Mouse (Mus musculus) cerebellum, adult 8-10 months (tissue): Measurements from ENCODE around the gene Tmem253.

ENCODE experiments used
- DNase-seq: peaks from one replicate; pipeline ENCODE4 v3.0.0; 2022

The Tmem253 gene

GRCm38 (mm10) chr14:52015445-52016100, at the start of gene Tmem253:
Gene Tmem253, plus strand, starts transcription at chr14:52015658.
- peak; percentile 38 for DNase-seq

DNA sequence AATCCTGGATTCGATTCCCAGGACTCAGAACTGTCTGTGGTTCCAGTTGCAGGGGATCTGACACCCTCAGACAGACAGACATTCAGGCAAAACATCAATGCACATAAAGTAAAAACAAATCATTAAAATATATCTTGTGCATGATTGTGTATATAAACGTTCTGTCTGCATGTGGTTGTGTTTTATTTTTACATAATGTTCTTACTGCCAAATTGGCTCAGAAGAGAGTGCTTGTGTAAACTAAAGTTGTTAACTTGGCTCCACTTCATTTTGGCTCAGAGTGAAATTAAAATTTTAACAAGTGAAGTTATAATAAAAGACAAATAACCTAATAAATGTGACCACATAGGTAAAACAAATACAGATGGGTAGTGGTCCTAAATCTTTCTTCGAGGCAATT, 48.1 kb upstream of the Tmem253 start:
- no peak for DNase-seq

DNA sequence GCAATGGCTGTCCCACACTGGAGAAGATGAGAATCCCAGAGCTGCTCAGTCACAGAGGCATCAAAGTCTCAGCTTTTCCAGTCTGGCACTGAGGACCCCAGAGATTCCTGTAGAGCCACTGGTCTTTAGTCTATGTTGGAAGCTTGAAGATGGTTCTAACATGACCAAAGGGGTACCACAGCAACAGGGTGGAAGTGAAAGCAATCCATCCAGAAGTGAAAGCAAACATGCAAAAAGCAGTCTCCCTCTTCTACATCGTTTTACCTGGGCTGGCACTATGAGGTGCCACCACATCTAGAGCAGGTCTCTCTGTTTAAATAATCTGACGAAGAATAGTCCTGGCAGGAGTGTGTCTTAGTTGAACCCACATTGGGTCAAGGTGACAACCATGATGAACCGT, 36.2 kb upstream of the Tmem253 start:
- no peak for DNase-seq

DNA sequence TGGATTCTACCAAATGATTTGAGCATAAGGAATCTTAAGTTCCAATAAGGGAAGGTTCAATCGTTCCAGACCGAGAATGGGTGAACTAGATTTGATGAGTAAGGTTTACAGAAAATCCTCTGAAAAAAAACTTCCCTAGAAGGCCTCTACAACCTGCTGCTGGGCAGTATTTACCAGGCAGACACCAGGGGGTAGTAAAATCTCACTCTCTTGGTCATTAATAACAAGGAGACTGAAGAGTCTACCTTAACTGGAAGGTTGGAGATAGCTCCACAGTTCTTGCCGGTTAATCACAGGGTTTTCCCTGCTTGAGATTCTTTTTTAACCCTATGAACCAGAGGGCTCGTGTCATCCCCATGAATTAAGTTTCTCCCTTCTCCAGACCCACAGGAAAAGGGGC, 32.2 kb upstream of the Tmem253 start:
- no peak for DNase-seq

GRCm38 (mm10) chr14:51983855-51984246, 31.6 kb upstream of the Tmem253 start:
- DNase-seq = no peak

DNA sequence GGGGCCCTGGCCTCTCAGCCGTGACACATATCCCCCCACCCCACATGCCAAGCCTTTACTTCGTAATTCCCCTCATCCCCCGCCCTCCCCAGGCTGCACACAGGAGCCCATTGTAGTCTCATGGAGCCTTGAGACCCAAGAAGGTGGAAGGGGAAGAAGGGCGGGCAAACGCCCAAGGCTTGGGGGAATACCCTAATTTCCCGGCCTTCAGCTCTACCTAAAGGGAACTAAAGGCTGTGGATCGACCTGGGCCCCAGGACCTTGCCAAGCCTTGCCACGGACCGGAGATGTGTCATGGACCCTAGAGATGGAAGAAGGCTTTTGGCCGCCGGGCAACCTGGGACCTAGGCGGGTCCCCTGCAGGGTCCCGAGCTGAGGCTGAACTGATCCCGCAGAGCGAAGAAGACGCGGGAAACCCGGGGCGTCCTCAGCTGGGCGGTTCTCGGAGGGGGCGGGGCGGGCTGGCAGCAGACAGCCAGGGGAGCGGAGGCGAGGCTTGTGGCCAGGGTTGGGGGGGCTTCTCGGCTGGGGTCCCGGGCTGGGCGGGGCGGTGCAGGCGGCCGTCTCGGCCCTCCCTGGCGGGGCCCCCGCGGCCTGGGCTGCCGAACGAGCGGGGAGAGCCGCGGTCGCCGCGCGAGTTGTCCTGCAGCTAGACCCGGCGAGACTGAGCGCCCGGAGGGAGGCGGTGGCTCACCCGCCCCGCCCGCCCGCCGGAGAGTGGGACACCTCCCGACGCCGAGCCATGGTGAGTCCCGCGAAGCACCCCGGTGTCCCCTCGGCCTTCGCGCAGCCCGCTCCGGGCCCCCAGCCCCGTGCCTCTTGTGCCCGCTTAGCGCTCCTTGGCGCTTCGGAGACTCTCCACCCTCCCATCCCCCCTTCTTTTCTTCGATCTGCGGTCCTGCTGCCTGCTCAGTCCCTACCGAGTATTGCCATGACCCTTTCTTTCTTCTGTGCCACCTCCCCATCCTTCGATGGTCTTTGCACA, 30.9 kb upstream of the Tmem253 start, which contains the start of gene Arhgef40:
Arhgef40 (plus strand) TSS at position 473 of the 985 bp plus-strand sequence.
- DNase-seq = peak; percentile 52

DNA sequence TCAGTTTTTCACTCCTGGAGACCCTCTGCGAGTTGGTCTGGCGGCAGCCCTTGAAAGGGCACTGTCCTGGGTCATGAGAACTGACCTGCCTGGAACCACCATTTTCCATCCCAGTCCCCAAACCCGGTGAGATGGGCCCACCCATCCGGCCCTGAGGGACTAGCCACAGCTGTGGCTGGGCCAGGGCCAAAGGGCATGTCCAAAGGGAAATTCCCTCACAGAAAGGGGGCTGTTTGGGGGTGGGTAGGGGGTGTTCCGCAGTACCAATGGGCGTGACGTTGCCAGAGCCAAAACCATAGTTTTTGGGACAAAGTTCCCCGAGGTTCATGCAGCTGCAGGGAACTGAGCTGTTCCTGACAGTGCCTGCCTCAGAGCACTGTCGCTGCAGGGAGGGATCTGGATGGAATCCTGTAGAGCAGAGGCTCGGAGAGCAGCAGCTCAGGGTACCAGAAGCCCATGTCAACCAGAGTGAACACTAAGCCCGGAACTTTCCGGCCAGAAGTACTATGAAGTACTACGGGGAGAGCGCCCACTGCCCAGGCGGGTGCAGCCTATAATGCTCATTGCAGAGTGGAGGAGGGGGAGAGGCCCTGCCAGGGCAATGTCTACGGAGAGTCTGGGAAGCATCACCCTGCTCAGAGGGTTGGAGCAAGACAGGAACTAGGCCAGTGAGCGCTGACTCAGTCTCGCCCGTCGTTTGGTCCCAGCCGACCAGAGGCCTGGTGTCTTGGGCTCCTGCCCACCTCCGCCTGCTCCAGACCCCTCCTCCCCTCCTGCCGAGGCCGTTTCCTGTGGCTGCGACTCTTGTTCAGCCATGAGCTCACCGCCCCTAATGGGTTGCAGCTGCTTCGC, 29.9 kb upstream of the Tmem253 start:
- DNase-seq = peak; percentile 57

GRCm38 (mm10) chr14:51986153-51986505, 29.3 kb upstream of the Tmem253 start:
- DNase-seq = no peak

DNA sequence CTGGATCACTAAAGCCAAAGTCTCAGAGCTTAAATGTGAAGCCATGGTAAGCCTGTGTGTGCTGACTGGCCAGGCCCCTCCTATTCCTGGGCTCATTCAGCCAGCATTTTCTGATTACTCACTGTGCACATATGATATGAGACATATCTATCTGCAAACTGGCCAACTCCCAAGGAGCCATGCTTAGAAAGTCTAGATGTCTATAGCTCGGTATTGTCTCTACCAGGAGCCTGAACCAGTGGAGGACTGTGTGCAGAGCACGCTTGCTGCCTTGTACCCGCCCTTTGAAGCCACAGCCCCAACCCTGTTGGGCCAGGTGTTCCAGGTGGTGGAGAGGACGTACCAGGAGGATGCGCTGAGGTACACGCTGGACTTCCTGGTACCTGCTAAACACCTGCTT, 28.3 kb upstream of the Tmem253 start:
- DNase-seq = no peak

DNA sequence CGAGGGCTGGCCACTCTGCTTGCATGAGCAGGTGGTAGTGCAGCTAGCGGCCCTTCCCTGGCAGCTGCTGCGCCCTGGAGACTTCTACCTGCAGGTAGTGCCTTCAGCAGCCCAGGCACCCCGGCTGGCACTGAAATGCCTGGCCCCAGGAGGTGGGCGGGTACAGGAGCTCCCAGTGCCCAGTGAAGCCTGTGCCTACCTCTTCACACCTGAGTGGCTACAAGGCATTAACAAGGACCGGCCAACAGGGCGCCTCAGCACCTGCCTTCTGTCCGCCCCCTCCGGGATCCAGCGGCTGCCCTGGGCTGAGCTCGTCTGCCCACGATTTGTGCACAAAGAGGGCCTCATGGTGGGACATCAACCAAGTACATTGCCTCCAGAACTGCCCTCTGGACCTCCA, 26.7 kb upstream of the Tmem253 start:
- no peak for DNase-seq

DNA sequence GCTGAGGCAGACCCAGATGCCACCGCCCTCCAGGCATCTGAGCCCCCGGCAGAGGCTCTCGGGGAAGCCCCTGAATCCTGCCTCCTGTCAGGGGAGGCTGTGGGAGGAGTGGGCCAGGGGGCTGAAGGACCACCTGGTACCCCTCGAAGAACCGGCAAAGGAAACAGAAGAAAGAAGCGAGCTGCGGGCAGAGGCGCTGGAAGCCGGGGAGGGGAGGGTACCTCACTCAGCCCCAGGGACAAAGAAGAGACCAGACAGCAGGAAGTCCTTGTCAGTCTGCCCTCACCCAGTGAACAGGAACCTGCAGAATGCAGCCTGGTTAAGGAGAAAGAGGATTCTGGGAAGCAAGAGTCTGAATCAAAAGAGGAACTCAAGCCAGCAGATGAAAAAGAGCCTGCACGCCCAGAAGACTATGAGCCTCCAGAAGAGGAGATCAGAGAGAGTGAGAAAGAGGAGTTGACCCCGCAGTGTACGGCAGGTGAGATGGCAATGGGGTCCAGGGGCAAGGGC, 25.9 kb upstream of the Tmem253 start:
- DNase-seq = no peak

GRCm38 (mm10) chr14:51994453-51994852, 21.0 kb upstream of the Tmem253 start:
- no peak for DNase-seq

DNA sequence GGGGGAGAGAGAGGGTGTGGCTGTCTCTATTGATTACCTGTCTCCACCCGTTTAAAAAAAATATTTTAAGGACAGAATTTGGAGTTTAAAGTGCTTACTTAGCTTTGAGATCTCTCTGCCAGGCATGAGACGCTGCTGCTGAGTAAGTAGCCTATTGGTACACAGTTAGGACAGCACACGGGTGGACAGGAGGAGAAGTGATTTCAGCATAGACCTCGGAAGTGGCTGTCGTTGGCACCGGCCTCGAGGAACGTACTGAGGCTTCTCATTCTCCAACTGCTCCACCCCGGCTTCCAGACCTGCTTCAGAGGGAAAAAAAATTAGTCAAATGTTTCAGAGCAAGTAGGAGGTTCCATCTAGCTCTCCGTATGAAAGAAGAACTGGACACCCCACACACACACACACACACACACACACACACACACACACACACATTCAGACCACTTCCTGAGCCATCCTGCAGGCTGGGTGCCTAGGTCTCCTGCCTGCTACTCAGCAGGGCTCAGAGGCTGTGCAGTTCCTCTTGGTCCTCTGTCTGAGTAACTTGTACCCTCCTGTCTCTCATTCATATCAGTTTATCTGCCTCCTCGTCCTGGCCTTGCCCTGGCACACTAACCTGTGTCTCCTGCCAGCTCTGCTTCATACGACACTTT, 20.1 kb upstream of the Tmem253 start:
- no peak for DNase-seq

- DNase-seq = no peak
These were observed 19.1 kb upstream of the Tmem253 start for GRCm38 (mm10) chr14:51996231-51996841.

GRCm38 (mm10) chr14:51996866-51997265, 18.6 kb upstream of the Tmem253 start:
- DNase-seq = no peak

GRCm38 (mm10) chr14:51997483-51997882, 18.0 kb upstream of the Tmem253 start:
- DNase-seq = no peak

GRCm38 (mm10) chr14:52003981-52004495, 11.4 kb upstream of the Tmem253 start:
- DNase-seq = peak; percentile 57

GRCm38 (mm10) chr14:52005141-52005540, 10.3 kb upstream of the Tmem253 start:
- no peak for DNase-seq

GRCm38 (mm10) chr14:52005616-52006015, 9.8 kb upstream of the Tmem253 start:
- no peak for DNase-seq

DNA sequence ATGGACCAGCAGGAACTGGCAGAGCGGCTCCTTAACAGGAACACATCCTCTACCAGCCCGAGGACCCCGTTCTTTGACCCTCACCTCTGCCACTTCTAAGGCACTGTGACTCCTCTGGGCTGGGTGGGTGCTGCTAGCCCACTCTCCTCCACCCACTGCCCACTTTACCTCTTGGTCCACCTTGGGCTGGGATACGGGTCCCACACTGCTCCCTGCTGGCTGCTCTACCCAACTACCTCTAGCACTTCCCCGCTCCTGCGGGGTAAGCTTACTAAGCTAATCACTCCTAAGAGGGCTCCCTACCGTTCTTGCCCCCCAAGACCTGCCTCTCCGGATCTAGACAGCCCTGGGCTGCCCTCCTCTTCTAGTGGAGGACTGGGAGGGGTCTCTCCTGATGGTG, 9.2 kb upstream of the Tmem253 start:
- DNase-seq = peak; percentile 36

- DNase-seq = no peak
These were observed 8.7 kb upstream of the Tmem253 start for GRCm38 (mm10) chr14:52006771-52007170.
